Mouse (Mus musculus): ENCODE data around the gene Ninj1. TPM values are rescaled to one million over a fixed set of nuclear protein-coding genes. Genes with fewer than 3 reads are reported as not detected.

Gene Ninj1
- polyA plus RNA-seq, 1 experiment from 2014 or later: 32.3 TPM

GRCm38 (mm10) chr13:49243492-49243891 is 56.2 kb downstream of the Ninj1 start:
- WGBS: 96% methylated on average over 2 of the region's 2 CpGs
- Histone ChIP-seq H3K4me1 (replicated peaks) (peaks cover 12% of the 10 kb centered on the region), H3K4me3 (no peak overlapping the region), H3K9ac (no peak overlapping the region), H3K27ac (replicated peaks) (no peak overlapping the region), H3K27me3 (peaks cover 24% of the 10 kb centered on the region), H3K36me3 (no peaks in the 10 kb centered on the region), H3K4me2 (no peak overlapping the region), H3K9me3 (no peaks in the 10 kb centered on the region)
- ATAC-seq (ENCODE audit: low FRiP score, low read depth): no peak

GRCm38 (mm10) chr13:49245251-49245650 is 58.0 kb downstream of the Ninj1 start:
- peaks cover 13% of the 10 kb centered on the region for H3K4me1 ChIP-seq (replicated peaks)
- no peak overlapping the region for H3K27ac ChIP-seq (replicated peaks)
- no peak overlapping the region for H3K9ac ChIP-seq
- WGBS: 62% methylated on average over 4 of the region's 4 CpGs
- peaks cover 30% of the 10 kb centered on the region for H3K27me3 ChIP-seq
- no peak overlapping the region for H3K4me2 ChIP-seq
- no peak overlapping the region for H3K4me3 ChIP-seq
- H3K9me3 ChIP-seq: no peaks in the 10 kb centered on the region
- no peaks in the 10 kb centered on the region for H3K36me3 ChIP-seq
- ATAC-seq (ENCODE audit: low FRiP score, low read depth): no peak

Other genes starting within 250 kb of the Ninj1 start
- gene Fam120a, start 219.5 kb upstream of the Ninj1 start, polyA plus RNA-seq (2015; fragmentation: Nextera tagmentation; extraction: Ambion mirVana): 12.0 and 12.4 TPM in 2 replicates
- gene Wnk2, start 39.5 kb upstream of the Ninj1 start, polyA plus RNA-seq (2015; fragmentation: Nextera tagmentation; extraction: Ambion mirVana): 19.6 and 23.2 TPM in 2 replicates
- 33.8 and 37.9 TPM in 2 replicates for gene Card19, start 28.6 kb downstream of the Ninj1 start, polyA plus RNA-seq (2015; fragmentation: Nextera tagmentation; extraction: Ambion mirVana)
- gene Susd3, start 61.2 kb downstream of the Ninj1 start, polyA plus RNA-seq (2015; fragmentation: Nextera tagmentation; extraction: Ambion mirVana): 0.48 and 0.80 TPM in 2 replicates
- 1.6 and 1.9 TPM in 2 replicates for gene Fgd3, start 132.8 kb downstream of the Ninj1 start, polyA plus RNA-seq (2015; fragmentation: Nextera tagmentation; extraction: Ambion mirVana)
- gene Bicd2, start 154.1 kb downstream of the Ninj1 start, polyA plus RNA-seq (2015; fragmentation: Nextera tagmentation; extraction: Ambion mirVana): 28.7 and 28.9 TPM in 2 replicates
- gene Ippk, start 233.8 kb downstream of the Ninj1 start, polyA plus RNA-seq (2015; fragmentation: Nextera tagmentation; extraction: Ambion mirVana): 12.3 and 13.2 TPM in 2 replicates